Comparison of ENCODE assay signal across 8 mouse cellular contexts in the genomic region with DNA sequence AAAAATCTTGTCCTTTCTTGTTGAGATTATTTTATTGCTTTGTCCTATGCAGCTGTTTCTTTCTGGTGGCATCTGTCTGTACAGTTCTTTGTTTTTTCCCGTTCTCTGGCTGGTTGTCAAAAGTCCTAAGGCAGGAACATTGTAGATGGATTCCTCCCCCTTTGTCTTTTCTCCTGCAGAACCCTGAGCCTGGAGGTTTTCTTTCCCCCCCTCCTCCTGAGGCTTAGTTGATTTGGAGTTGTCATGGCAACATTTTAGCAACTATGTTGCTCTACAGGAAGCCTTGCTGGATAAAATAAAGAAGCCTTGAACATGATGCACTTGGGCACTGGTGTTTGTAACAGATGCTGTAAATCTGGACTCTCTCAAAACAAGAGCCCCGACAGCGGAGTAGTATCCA. TPM values are rescaled to one million over a fixed set of nuclear protein-coding genes. Genes with fewer than 3 reads are reported as not detected.
DNase-seq lines count a peak whose midpoint lies in the region; ATAC-seq and TF ChIP-seq lines count a peak whose summit lies in the region.

No protein-coding gene starts in this region.

- no peaks in the 10 kb centered on the region for H3K9me3 ChIP-seq in lung, embryonic 15.5 days
- H3K9me3 ChIP-seq in forebrain, embryonic 14.5 days (replicated peaks; ENCODE audit: control insufficient read depth, low read length): no peaks in the 10 kb centered on the region
- H3K9me3 ChIP-seq in intestine, postnatal 0 days (ENCODE audit: control insufficient read depth): no peaks in the 10 kb centered on the region
- H3K9me3 ChIP-seq in midbrain, postnatal 0 days (ENCODE audit: low read length): no peaks in the 10 kb centered on the region

- peaks cover 21% of the 10 kb centered on the region; the same call in 1 of the 2 replicates for H3K27me3 ChIP-seq in lung, embryonic 15.5 days
- no peaks in the 10 kb centered on the region for H3K27me3 ChIP-seq in forebrain, embryonic 14.5 days (replicated peaks; ENCODE audit: control insufficient read depth, insufficient read depth, low read length)
- 0 out of 2 replicates have a peak, but pooled peaks cover 6% of the 10 kb centered on the region for H3K27me3 ChIP-seq in intestine, postnatal 0 days (replicated peaks; ENCODE audit: control insufficient read depth, insufficient read depth, low read length)
- peaks cover 12% of the 10 kb centered on the region; the same call in 1 of the 2 replicates for H3K27me3 ChIP-seq in midbrain, postnatal 0 days (ENCODE audit: insufficient read depth, low read length)

- no peak for TF ChIP-seq POLR2A in bone marrow, adult 2 months (IDR thresholded peaks at IDR 0.05; ENCODE audit: borderline replicate concordance, control insufficient read depth, low read depth, low read length)

- peak overlapping the region; percentile 60 for H3K4me2 ChIP-seq in lung, embryonic 15.5 days
- peak overlapping the region; percentile 55 for H3K4me2 ChIP-seq in forebrain, embryonic 14.5 days (ENCODE audit: low read length)
- peak overlapping the region; percentile 72 for H3K4me2 ChIP-seq in intestine, postnatal 0 days (replicated peaks; ENCODE audit: low read depth)
- H3K4me2 ChIP-seq in midbrain, postnatal 0 days (ENCODE audit: low read depth, low read length, poor library complexity, severe bottlenecking): peak overlapping the region; percentile 63

- peaks cover 16% of the 10 kb centered on the region for H3K4me1 ChIP-seq in lung, embryonic 15.5 days
- H3K4me1 ChIP-seq in bone marrow, adult 2 months (ENCODE audit: control insufficient read depth, insufficient read depth, low read length): peaks cover 1% of the 10 kb centered on the region
- H3K4me1 ChIP-seq in forebrain, embryonic 14.5 days (ENCODE audit: control insufficient read depth, insufficient read depth, low read length): peaks cover 9% of the 10 kb centered on the region; the same call in 1 of the 2 replicates
- H3K4me1 ChIP-seq in intestine, postnatal 0 days (replicated peaks; ENCODE audit: control insufficient read depth, insufficient read depth, low read length): no peaks in the 10 kb centered on the region
- H3K4me1 ChIP-seq in midbrain, postnatal 0 days (ENCODE audit: insufficient read depth, low read length): no peaks in the 10 kb centered on the region

- H3K36me3 ChIP-seq in lung, embryonic 15.5 days: peaks cover 24% of the 10 kb centered on the region
- peaks cover 25% of the 10 kb centered on the region for H3K36me3 ChIP-seq in forebrain, embryonic 14.5 days (ENCODE audit: control insufficient read depth, insufficient read depth, low read length)
- peaks cover 23% of the 10 kb centered on the region for H3K36me3 ChIP-seq in intestine, postnatal 0 days (ENCODE audit: control insufficient read depth, insufficient read depth)
- H3K36me3 ChIP-seq in midbrain, postnatal 0 days (ENCODE audit: insufficient read depth, low read length): peaks cover 23% of the 10 kb centered on the region

- peak overlapping the region; percentile 95 for H3K9ac ChIP-seq in lung, embryonic 15.5 days
- peak overlapping the region; percentile 98 for H3K9ac ChIP-seq in forebrain, embryonic 14.5 days (ENCODE audit: low read length)
- peak overlapping the region; percentile 93 for H3K9ac ChIP-seq in intestine, postnatal 0 days (ENCODE audit: low read depth, low read length)
- H3K9ac ChIP-seq in midbrain, postnatal 0 days (replicated peaks; ENCODE audit: low read length, poor library complexity, severe bottlenecking): peak overlapping the region; percentile 87

- ATAC-seq in lung, embryonic 15.5 days (ENCODE audit: borderline replicate concordance, extremely low read depth, low FRiP score, low TSS enrichment): no peak
- peak; percentile 47 for ATAC-seq in forebrain, embryonic 14.5 days
- ATAC-seq in intestine, postnatal 0 days: no peak
- no peak for ATAC-seq in midbrain, postnatal 0 days (ENCODE audit: low FRiP score)

- 59% methylated on average over 3 of the region's 3 CpGs for WGBS in lung, embryonic 15.5 days
- 41% methylated on average over 3 of the region's 3 CpGs for WGBS in bone marrow, adult 2 months
- 21% methylated on average over 3 of the region's 3 CpGs for WGBS in forebrain, embryonic 14.5 days
- WGBS in intestine, postnatal 0 days: 49% methylated on average over 3 of the region's 3 CpGs
- 10% methylated on average over 3 of the region's 3 CpGs for WGBS in midbrain, postnatal 0 days

- H3K4me3 ChIP-seq in lung, embryonic 15.5 days: peak overlapping the region; percentile 77
- H3K4me3 ChIP-seq in bone marrow, adult 2 months (replicated peaks; ENCODE audit: control insufficient read depth, low read depth, low read length): peak overlapping the region; percentile 73
- peak overlapping the region; percentile 82 for H3K4me3 ChIP-seq in forebrain, embryonic 14.5 days (ENCODE audit: low read depth, low read length)
- H3K4me3 ChIP-seq in intestine, postnatal 0 days (ENCODE audit: low read depth, low read length): peak overlapping the region; percentile 100
- peak overlapping the region; percentile 66 for H3K4me3 ChIP-seq in midbrain, postnatal 0 days (ENCODE audit: low read depth, low read length)

- peak overlapping the region; percentile 94 for H3K27ac ChIP-seq in lung, embryonic 15.5 days
- H3K27ac ChIP-seq in bone marrow, adult 2 months (ENCODE audit: control insufficient read depth, insufficient read depth, low read depth, low read length, poor library complexity): no peak overlapping the region
- H3K27ac ChIP-seq in forebrain, embryonic 14.5 days (ENCODE audit: low read depth, low read length): peak overlapping the region; percentile 94
- peak overlapping the region; percentile 91 for H3K27ac ChIP-seq in intestine, postnatal 0 days (ENCODE audit: low read depth, low read length)
- peak overlapping the region; percentile 96 for H3K27ac ChIP-seq in midbrain, postnatal 0 days (ENCODE audit: low read depth, low read length)

- DNase-seq in lung, postnatal 14 days: no peak
- peak; percentile 87 for DNase-seq in forebrain, embryonic 14.5 days (ENCODE audit: low spot score)
- peak; percentile 61 for DNase-seq in midbrain, postnatal 0 days (ENCODE audit: low spot score)
- no peak for DNase-seq in urinary bladder, postnatal 36 days (ENCODE audit: low spot score in 2 of 2)
- DNase-seq in kidney, postnatal 25 days: no peak

- TF ChIP-seq CTCF in bone marrow, adult 2 months (IDR thresholded peaks at IDR 0.05; ENCODE audit: control insufficient read depth, insufficient read depth, low read length): no peak
- no peak for TF ChIP-seq CTCF in intestine, postnatal 0 days (IDR thresholded peaks at IDR 0.05; ENCODE audit: low read depth)
- no peak for TF ChIP-seq CTCF in midbrain, postnatal 0 days (IDR thresholded peaks at IDR 0.05)

RNA-seq across cellular contexts. Expression of a gene that starts 1.3 kb away (rescaled TPM):
- polyA plus RNA-seq in lung, embryonic 15.5 days (2015; fragmentation: Nextera tagmentation; extraction: Ambion mirVana): 72.9 and 85.7 TPM in 2 replicates
- 48.6 and 92.2 TPM in 2 replicates for polyA plus RNA-seq in bone marrow, adult 2 months (2011; ENCODE audit: insufficient read depth, insufficient read length, low replicate concordance, missing spikeins)
- 212 and 263 TPM in 2 replicates for polyA plus RNA-seq in forebrain, embryonic 14.5 days (2014; fragmentation: Nextera tagmentation; extraction: Ambion mirVana)
- 35.1 and 36.5 TPM in 2 replicates for polyA plus RNA-seq in intestine, postnatal 0 days (2015; fragmentation: Nextera tagmentation; extraction: Ambion mirVana)
- total RNA-seq in midbrain, postnatal 0 days (2014; rRNA removed): 134 and 156 TPM in 2 replicates
- 160 and 167 TPM in 2 replicates for polyA plus RNA-seq in midbrain, postnatal 0 days (2015; fragmentation: Nextera tagmentation; extraction: Ambion mirVana)

RNA-seq across cellular contexts. Expression of a gene that starts 6.2 kb away (rescaled TPM):
- polyA plus RNA-seq in lung, embryonic 15.5 days (2015; fragmentation: Nextera tagmentation; extraction: Ambion mirVana): 6.4 and 7.5 TPM in 2 replicates
- polyA plus RNA-seq in bone marrow, adult 2 months (2011; ENCODE audit: insufficient read depth, insufficient read length, low replicate concordance, missing spikeins): 8.7 and 19.3 TPM in 2 replicates
- polyA plus RNA-seq in forebrain, embryonic 14.5 days (2014; fragmentation: Nextera tagmentation; extraction: Ambion mirVana): 4.5 and 4.8 TPM in 2 replicates
- 1.7 and 2.8 TPM in 2 replicates for polyA plus RNA-seq in intestine, postnatal 0 days (2015; fragmentation: Nextera tagmentation; extraction: Ambion mirVana)
- total RNA-seq in midbrain, postnatal 0 days (2014; rRNA removed): not detected in 2 replicates
- polyA plus RNA-seq in midbrain, postnatal 0 days (2015; fragmentation: Nextera tagmentation; extraction: Ambion mirVana): 3.1 and 3.9 TPM in 2 replicates

RNA-seq across cellular contexts. Expression of a gene that starts 23.7 kb away (rescaled TPM):
- polyA plus RNA-seq in lung, embryonic 15.5 days (2015; fragmentation: Nextera tagmentation; extraction: Ambion mirVana): 2.2 and 3.4 TPM in 2 replicates
- polyA plus RNA-seq in bone marrow, adult 2 months (2011; ENCODE audit: insufficient read depth, insufficient read length, low replicate concordance, missing spikeins): 36.8 and 72.9 TPM in 2 replicates
- 0.28 and 0.39 TPM in 2 replicates for polyA plus RNA-seq in forebrain, embryonic 14.5 days (2014; fragmentation: Nextera tagmentation; extraction: Ambion mirVana)
- polyA plus RNA-seq in intestine, postnatal 0 days (2015; fragmentation: Nextera tagmentation; extraction: Ambion mirVana): 1.3 TPM in 2 replicates
- total RNA-seq in midbrain, postnatal 0 days (2014; rRNA removed): 0.82 and 1.1 TPM in 2 replicates
- 0.75 and 0.81 TPM in 2 replicates for polyA plus RNA-seq in midbrain, postnatal 0 days (2015; fragmentation: Nextera tagmentation; extraction: Ambion mirVana)

RNA-seq across cellular contexts. Expression of a gene that starts 24.9 kb away (rescaled TPM):
- 102 and 115 TPM in 2 replicates for polyA plus RNA-seq in lung, embryonic 15.5 days (2015; fragmentation: Nextera tagmentation; extraction: Ambion mirVana)
- 13.2 and 21.5 TPM in 2 replicates for polyA plus RNA-seq in bone marrow, adult 2 months (2011; ENCODE audit: insufficient read depth, insufficient read length, low replicate concordance, missing spikeins)
- polyA plus RNA-seq in forebrain, embryonic 14.5 days (2014; fragmentation: Nextera tagmentation; extraction: Ambion mirVana): 3.0 and 6.9 TPM in 2 replicates
- polyA plus RNA-seq in intestine, postnatal 0 days (2015; fragmentation: Nextera tagmentation; extraction: Ambion mirVana): 72.5 and 83.1 TPM in 2 replicates
- 6.6 and 9.2 TPM in 2 replicates for total RNA-seq in midbrain, postnatal 0 days (2014; rRNA removed)
- polyA plus RNA-seq in midbrain, postnatal 0 days (2015; fragmentation: Nextera tagmentation; extraction: Ambion mirVana): 7.6 and 8.9 TPM in 2 replicates

RNA-seq across cellular contexts. Expression of a gene that starts 42.5 kb away (rescaled TPM):
- polyA plus RNA-seq in lung, embryonic 15.5 days (2015; fragmentation: Nextera tagmentation; extraction: Ambion mirVana): 5.1 and 7.3 TPM in 2 replicates
- 0.27 and 1.1 TPM in 2 replicates for polyA plus RNA-seq in bone marrow, adult 2 months (2011; ENCODE audit: insufficient read depth, insufficient read length, low replicate concordance, missing spikeins)
- 0.11 and 0.32 TPM in 2 replicates for polyA plus RNA-seq in forebrain, embryonic 14.5 days (2014; fragmentation: Nextera tagmentation; extraction: Ambion mirVana)
- polyA plus RNA-seq in intestine, postnatal 0 days (2015; fragmentation: Nextera tagmentation; extraction: Ambion mirVana): 0.38 and 0.48 TPM in 2 replicates
- total RNA-seq in midbrain, postnatal 0 days (2014; rRNA removed): 4.7 and 9.3 TPM in 2 replicates
- polyA plus RNA-seq in midbrain, postnatal 0 days (2015; fragmentation: Nextera tagmentation; extraction: Ambion mirVana): 4.8 TPM in 2 replicates

Comparison
In these comparisons a context has a peak if more than half of its experiments do, and no peak if none do; other contexts are left out.
1. DNase-seq: peak in forebrain, embryonic 14.5 days (single experiment) and midbrain, postnatal 0 days (single experiment); none in lung, postnatal 14 days (single experiment), urinary bladder, postnatal 36 days (0 of 2) and kidney, postnatal 25 days (0 of 2).
2. Peak in every context shown above with its lines, with median percentiles within 50 percentile points of each other: H3K4me2 ChIP-seq, H3K4me3 ChIP-seq and H3K9ac ChIP-seq.